ENCODE assay signal across 9 mouse cellular contexts in the genomic region with DNA sequence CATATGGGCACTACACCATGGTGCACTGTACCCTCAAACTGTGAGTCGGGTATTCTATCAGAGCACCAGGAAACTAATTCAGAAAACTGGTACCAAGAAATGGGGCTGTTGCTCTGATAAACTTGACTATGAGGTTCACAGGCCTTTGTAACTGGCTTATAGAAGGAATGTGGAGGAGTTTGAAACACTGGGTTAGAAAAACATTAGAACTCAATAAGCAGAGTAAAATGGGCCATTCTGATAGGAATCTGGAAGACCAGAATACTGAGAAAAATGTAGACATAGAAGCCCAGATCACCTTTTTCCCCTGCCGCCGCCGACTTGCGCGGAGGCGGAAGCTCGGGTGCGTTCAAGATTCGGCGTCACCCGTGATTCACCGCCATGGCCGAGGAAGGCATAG. TPM values are rescaled to one million over a fixed set of nuclear protein-coding genes. Genes with fewer than 3 reads are reported as not detected.
DNase-seq lines count a peak whose midpoint lies in the region; ATAC-seq and TF ChIP-seq lines count a peak whose summit lies in the region.
"Had no signal": no experiment of that assay in that cellular context is flagged by ENCODE, and none has a peak within 500 bp of the region (broad histone marks: within the 10 kb centered on the region; RNA-seq: fewer than 3 reads in every experiment).

Gene Rps12-ps3 (plus strand): TSS at position 301 of the 400 bp plus-strand sequence.

- no peak within 1 kb of the TSS for H3K4me3 ChIP-seq in embryonic facial prominence, embryonic 11.5 days (ENCODE audit: low read depth, low read length)
- no peak within 1 kb of the TSS for H3K4me3 ChIP-seq in embryonic facial prominence, embryonic 10.5 days
- no peak within 1 kb of the TSS for H3K4me3 ChIP-seq in midbrain, embryonic 10.5 days
- H3K4me3 ChIP-seq in midbrain, embryonic 15.5 days: no peak within 1 kb of the TSS
- no peak within 1 kb of the TSS for H3K4me3 ChIP-seq in limb, embryonic 14.5 days (replicated peaks; ENCODE audit: low read length)
- H3K4me3 ChIP-seq: heart, embryonic 13.5 days had no signal

- 97% methylated on average over 9 of the region's 14 CpGs for WGBS in embryonic facial prominence, embryonic 11.5 days
- WGBS in embryonic facial prominence, embryonic 10.5 days: 97% methylated on average over 13 of the region's 14 CpGs
- 96% methylated on average over 14 of the region's 14 CpGs for WGBS in midbrain, embryonic 10.5 days
- 97% methylated on average over 13 of the region's 14 CpGs for WGBS in midbrain, embryonic 15.5 days
- 97% methylated on average over 7 of the region's 14 CpGs for WGBS in limb, embryonic 14.5 days

- no peaks in the 10 kb centered on the region for H3K4me1 ChIP-seq in embryonic facial prominence, embryonic 11.5 days (ENCODE audit: control insufficient read depth, insufficient read depth, low read length)
- H3K4me1 ChIP-seq in embryonic facial prominence, embryonic 10.5 days: no peaks in the 10 kb centered on the region
- H3K4me1 ChIP-seq in midbrain, embryonic 10.5 days: no peaks in the 10 kb centered on the region
- no peaks in the 10 kb centered on the region for H3K4me1 ChIP-seq in midbrain, embryonic 15.5 days
- no peaks in the 10 kb centered on the region for H3K4me1 ChIP-seq in limb, embryonic 14.5 days (ENCODE audit: control insufficient read depth, insufficient read depth, low read length)

- no peak within 1 kb of the TSS for H3K4me2 ChIP-seq in embryonic facial prominence, embryonic 11.5 days (ENCODE audit: low read depth, low read length)
- no peak within 1 kb of the TSS for H3K4me2 ChIP-seq in midbrain, embryonic 15.5 days
- no peak within 1 kb of the TSS for H3K4me2 ChIP-seq in limb, embryonic 14.5 days (replicated peaks; ENCODE audit: low read depth, low read length, severe bottlenecking)
- H3K4me2 ChIP-seq: heart, embryonic 13.5 days had no signal

- no peaks in the 10 kb centered on the region for H3K27me3 ChIP-seq in embryonic facial prominence, embryonic 11.5 days (ENCODE audit: control insufficient read depth, insufficient read depth, low read length)
- no peaks in the 10 kb centered on the region for H3K27me3 ChIP-seq in embryonic facial prominence, embryonic 10.5 days (replicated peaks; ENCODE audit: low read depth, poor library complexity, severe bottlenecking)
- no peaks in the 10 kb centered on the region for H3K27me3 ChIP-seq in midbrain, embryonic 10.5 days (ENCODE audit: low read depth, poor library complexity, severe bottlenecking)
- H3K27me3 ChIP-seq in midbrain, embryonic 15.5 days (replicated peaks): no peaks in the 10 kb centered on the region
- H3K27me3 ChIP-seq in limb, embryonic 14.5 days (ENCODE audit: control insufficient read depth, insufficient read depth, low read length): no peaks in the 10 kb centered on the region
- H3K27me3 ChIP-seq: heart, embryonic 13.5 days had no signal

- no peak within 1 kb of the TSS for H3K27ac ChIP-seq in embryonic facial prominence, embryonic 11.5 days (replicated peaks; ENCODE audit: low read depth, low read length)
- H3K27ac ChIP-seq in embryonic facial prominence, embryonic 10.5 days (replicated peaks): no peak within 1 kb of the TSS
- no peak within 1 kb of the TSS for H3K27ac ChIP-seq in midbrain, embryonic 10.5 days (replicated peaks)
- no peak within 1 kb of the TSS for H3K27ac ChIP-seq in midbrain, embryonic 15.5 days
- no peak within 1 kb of the TSS for H3K27ac ChIP-seq in limb, embryonic 14.5 days (replicated peaks; ENCODE audit: low read depth, low read length)
- H3K27ac ChIP-seq: heart, embryonic 13.5 days had no signal

- TF ChIP-seq POLR2A in limb, embryonic 14.5 days (IDR thresholded peaks at IDR 0.05; ENCODE audit: borderline replicate concordance, extremely low read depth, insufficient read depth, insufficient read length): no peak

- H3K9ac ChIP-seq in embryonic facial prominence, embryonic 11.5 days (replicated peaks; ENCODE audit: low read length): no peak within 1 kb of the TSS
- H3K9ac ChIP-seq in midbrain, embryonic 15.5 days: no peak within 1 kb of the TSS
- H3K9ac ChIP-seq in limb, embryonic 14.5 days (ENCODE audit: low read depth, low read length, severe bottlenecking): no peak within 1 kb of the TSS
- H3K9ac ChIP-seq: heart, embryonic 13.5 days had no signal

- no peak for DNase-seq in embryonic facial prominence, embryonic 11.5 days (ENCODE audit: low spot score)
- no peak for DNase-seq in embryonic facial prominence, embryonic 10.5 days (ENCODE audit: low spot score)
- no peak for DNase-seq in midbrain, embryonic 10.5 days (ENCODE audit: low spot score)
- no peak for DNase-seq in gonadal fat pad, adult 2 months (ENCODE audit: low read depth)
- DNase-seq in limb, embryonic 14.5 days (ENCODE audit: low spot score): no peak
- DNase-seq in B cell, adult 2 months: no peak
- no peak for DNase-seq in kidney, adult 11 months

- H3K36me3 ChIP-seq in embryonic facial prominence, embryonic 11.5 days (replicated peaks; ENCODE audit: control insufficient read depth, insufficient read depth, low read depth, low read length): no peaks in the 10 kb centered on the region
- H3K36me3 ChIP-seq in embryonic facial prominence, embryonic 10.5 days (replicated peaks): peaks cover 32% of the 10 kb centered on the region
- peaks cover 27% of the 10 kb centered on the region for H3K36me3 ChIP-seq in midbrain, embryonic 10.5 days
- H3K36me3 ChIP-seq in midbrain, embryonic 15.5 days (replicated peaks): no peaks in the 10 kb centered on the region
- H3K36me3 ChIP-seq in limb, embryonic 14.5 days (ENCODE audit: control insufficient read depth, insufficient read depth, low read length): peaks cover 10% of the 10 kb centered on the region; the same call in 1 of the 2 replicates

- no peaks in the 10 kb centered on the region for H3K9me3 ChIP-seq in embryonic facial prominence, embryonic 11.5 days (replicated peaks; ENCODE audit: control insufficient read depth, low read length)
- H3K9me3 ChIP-seq in embryonic facial prominence, embryonic 10.5 days: no peaks in the 10 kb centered on the region
- H3K9me3 ChIP-seq in midbrain, embryonic 10.5 days (replicated peaks): no peaks in the 10 kb centered on the region
- no peaks in the 10 kb centered on the region for H3K9me3 ChIP-seq in midbrain, embryonic 15.5 days
- no peaks in the 10 kb centered on the region for H3K9me3 ChIP-seq in limb, embryonic 14.5 days (ENCODE audit: control insufficient read depth, low read length)
- H3K9me3 ChIP-seq: heart, embryonic 13.5 days had no signal

- no peak for ATAC-seq in embryonic facial prominence, embryonic 11.5 days (replicated peaks; ENCODE audit: insufficient number of reproducible peaks, low FRiP score, low TSS enrichment, low read depth)
- no peak for ATAC-seq in midbrain, embryonic 15.5 days (replicated peaks)
- ATAC-seq in limb, embryonic 14.5 days (ENCODE audit: low FRiP score, low read depth): no peak

RNA-seq across cellular contexts. Expression of gene Rps12-ps3, which starts in this region (rescaled TPM):
- 32.5 and 47.4 TPM in 2 replicates for polyA plus RNA-seq in embryonic facial prominence, embryonic 11.5 days (2014; fragmentation: Nextera tagmentation; extraction: Ambion mirVana)
- 7.5 and 33.5 TPM in 2 replicates for polyA plus RNA-seq in embryonic facial prominence, embryonic 10.5 days (2016; fragmentation: Nextera tagmentation; extraction: Ambion mirVana)
- polyA plus RNA-seq in midbrain, embryonic 10.5 days (2016; fragmentation: Nextera tagmentation; extraction: Ambion mirVana): 4.5 and 17.0 TPM in 2 replicates
- polyA plus RNA-seq in midbrain, embryonic 15.5 days (2015; fragmentation: Nextera tagmentation; extraction: Ambion mirVana): 7.3 and 8.0 TPM in 2 replicates
- 3,373 and 3,658 TPM in 2 replicates for polyA plus RNA-seq in gonadal fat pad, adult 2 months (2012; rRNA removed)
- 222 and 266 TPM in 2 replicates for polyA plus RNA-seq in limb, embryonic 14.5 days (2012; rRNA removed)
- polyA plus RNA-seq in limb, embryonic 14.5 days (2014; fragmentation: Nextera tagmentation; extraction: Ambion mirVana): 17.6 and 54.2 TPM in 2 replicates

Comparison
In these comparisons a context has a peak if more than half of its experiments do, and no peak if none do; other contexts are left out.
1. RNA of gene Rps12-ps3 (polyA plus RNA-seq): 3,373 to 3,658 TPM in gonadal fat pad, adult 2 months; 17.6 to 266 TPM in limb, embryonic 14.5 days, 32.5 to 47.4 TPM in embryonic facial prominence, embryonic 11.5 days, 4.5 to 17.0 TPM in midbrain, embryonic 10.5 days, 7.5 to 33.5 TPM in embryonic facial prominence, embryonic 10.5 days and 7.3 to 8.0 TPM in midbrain, embryonic 15.5 days; every median in the first group is over 10 times any median in the second.